Mouse (Mus musculus): ENCODE results near the gene Kcnh4.

GRCm38 (mm10) chr11:100738749-100739148 lies 21.0 kb downstream of the Kcnh4 start:
- TF ChIP-seq CTCF (IDR thresholded peaks at IDR 0.05; ENCODE audit: borderline replicate concordance, extremely low read depth, insufficient read depth, insufficient read length) (no peak), POLR2A (IDR thresholded peaks at IDR 0.05; ENCODE audit: borderline replicate concordance, extremely low read depth, insufficient read depth, insufficient read length, poor library complexity, severe bottlenecking) (no peak)
